Mouse (Mus musculus): ENCODE measurements around the gene Tifa. TPM values are rescaled to one million over a fixed set of nuclear protein-coding genes. Genes with fewer than 3 reads are reported as not detected.

Tifa gene
- total RNA-seq (2023) = 20.8 to 25.8 TPM (median 22.1 TPM) in 4 replicates

GRCm38 (mm10) chr3:127789500-127790191 lies at the start of gene Tifa:
Tifa (plus strand) TSS chr3:127789805.

DNA sequence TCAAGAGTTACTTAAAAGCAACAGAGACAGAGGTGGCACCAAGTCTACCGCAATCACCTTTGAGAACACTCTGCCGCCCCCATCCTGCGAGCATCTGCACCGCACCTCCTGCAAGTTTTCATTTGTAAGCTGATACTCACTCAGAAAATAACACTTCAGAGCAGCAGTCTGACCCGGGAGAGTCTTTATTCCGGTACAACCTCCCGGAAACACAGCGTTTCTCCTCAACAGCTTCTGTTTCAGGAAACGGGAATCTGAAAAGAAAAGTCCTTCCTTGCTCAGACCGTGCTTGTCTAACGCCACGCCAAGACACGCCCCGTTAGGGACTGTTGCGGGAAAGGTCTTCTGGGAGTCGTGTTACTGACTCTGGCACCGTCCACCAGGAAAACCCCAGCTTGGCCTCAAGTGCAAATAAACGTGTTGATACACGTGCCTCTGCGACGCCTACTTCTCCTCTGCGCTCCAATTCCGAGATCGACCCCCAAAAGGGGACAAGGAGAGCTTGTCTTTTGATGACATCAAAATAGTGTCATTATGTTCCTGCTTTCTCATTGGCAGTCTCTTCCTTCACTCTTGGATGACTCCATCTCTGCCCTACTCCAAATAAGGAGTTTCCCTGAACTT lies 9.5 kb upstream of the Tifa start, which contains the start of gene Alpk1:
Gene Alpk1, minus strand, starts transcription at position 507 of the 624 bp plus-strand sequence.

GRCm38 (mm10) chr3:127837154-127837865 lies 47.7 kb downstream of the Tifa start, which contains the start of gene Ap1ar:
Ap1ar (minus strand) TSS chr3:127837523.

Other genes with a start within 250 kb of the Tifa start
- gene Larp7, start 236.5 kb upstream of the Tifa start, total RNA-seq (2023) = 38.8 to 45.9 TPM (median 42.1 TPM) in 4 replicates
- gene Zgrf1, start 236.3 kb upstream of the Tifa start, total RNA-seq (2023) = 9.6 to 10.8 TPM (median 10.1 TPM) in 4 replicates
- not detected in 4 replicates for gene Neurog2, start 156.7 kb upstream of the Tifa start, total RNA-seq (2023)
- 8.2 to 15.1 TPM (median 10.8 TPM) in 4 replicates for gene Alpk1, start 9.3 kb upstream of the Tifa start, total RNA-seq (2023)
- gene Ap1ar, start 47.7 kb downstream of the Tifa start, total RNA-seq (2023) = 36.4 to 45.2 TPM (median 36.6 TPM) in 4 replicates
- gene Fam241a, start 106.5 kb downstream of the Tifa start, total RNA-seq (2023) = 6.0 to 7.0 TPM (median 6.7 TPM) in 4 replicates